Mouse (Mus musculus) liver, adult 2 months (tissue): ENCODE measurements around the gene Sumf1. TPM values are rescaled to one million over a fixed set of nuclear protein-coding genes. Genes with fewer than 3 reads are reported as not detected.

Experiments
- DNase-seq: peaks from one replicate; pipeline ENCODE4 v3.0.0-alpha.2; 2011; ENCODE audit warnings: low read depth, low spot score; ENCODE audit errors: extremely low read depth
- H3K27ac ChIP-seq: fragments of 200-500 bp; replicated peaks from 2 replicates; pipeline ENCODE4 v1.5.1; 2012; ENCODE audit warnings: low read depth, mild to moderate bottlenecking, control low read depth, inconsistent platforms, low read length; ENCODE audit not compliant: insufficient read depth
- H3K27me3 ChIP-seq: fragments of 200-500 bp; 2 replicates; pipeline ENCODE4 v1.6.1; 2012; ENCODE audit warnings: mild to moderate bottlenecking, moderate library complexity, low read length, inconsistent platforms; ENCODE audit not compliant: control insufficient read depth, insufficient read depth
- H3K36me3 ChIP-seq: fragments of 200-500 bp; 2 replicates; pipeline ENCODE4 v1.6.1; 2012; ENCODE audit warnings: low read length, inconsistent platforms; ENCODE audit not compliant: control insufficient read depth, insufficient read depth
- H3K4me1 ChIP-seq: fragments of 200-500 bp; 2 replicates; pipeline ENCODE4 v1.6.1; 2011; ENCODE audit warnings: low read length; ENCODE audit not compliant: control insufficient read depth, insufficient read depth
- H3K4me3 ChIP-seq: fragments of 200-500 bp; 2 replicates; pipeline ENCODE4 v1.5.1; 2011; ENCODE audit warnings: low read depth, mild to moderate bottlenecking, control low read depth, low read length, moderate library complexity; ENCODE audit not compliant: insufficient read depth
- H3K79me2 ChIP-seq: fragments of 200-500 bp; 2 replicates; pipeline ENCODE4 v1.6.1; 2012; ENCODE audit warnings: inconsistent platforms, mild to moderate bottlenecking, low read length, moderate library complexity; ENCODE audit not compliant: control insufficient read depth, insufficient read depth
- H3K9ac ChIP-seq: fragments of 200-500 bp; 2 replicates; pipeline ENCODE4 v1.6.1; 2012; ENCODE audit warnings: low read depth, mild to moderate bottlenecking, control low read depth, inconsistent platforms, low read length
- CTCF ChIP-seq: fragments of 200-500 bp; IDR thresholded peaks from 2 replicates; pipeline ENCODE4 v1.5.1; 2011; ENCODE audit warnings: low read depth, low read length, control low read depth
- POLR2A ChIP-seq: fragments of 200-500 bp; IDR thresholded peaks from 2 replicates; pipeline ENCODE4 v1.6.1; 2011; ENCODE audit warnings: low read length, control low read depth; ENCODE audit not compliant: insufficient read depth; ENCODE audit errors: extremely low read depth
- WGBS: fragments of 180-500 bp; shearing (Covaris S2); methylation state at CpG from one replicate; pipeline ENCODE4 v1.1.7; 2018; 5-methylcytosine and 5-hydroxymethylcytosine counted together
- polyA plus RNA-seq: library from polyadenylated mRNA; depleted of rRNA; stranded (reverse); fragments of >200 nt; gene quantifications from 2 replicates; pipeline ENCODE4 v1.2.3, GENCODE M21; 2012
- total RNA-seq: library from RNA; depleted of rRNA; stranded (reverse); fragments of >200 nt; gene quantifications from 2 replicates; pipeline ENCODE4 v1.2.3, GENCODE M21; 2014

Gene Sumf1
- total and polyA plus RNA-seq, 2 experiments = 20.5 to 23.3 TPM

GRCm38 (mm10) chr6:108074624-108075023, 110.8 kb downstream of the Sumf1 start:
- 95% methylated on average over 10 of the region's 10 CpGs for WGBS
- H3K79me2 ChIP-seq = no peaks in the 10 kb centered on the region
- H3K27ac ChIP-seq = no peak overlapping the region
- H3K4me3 ChIP-seq = no peak overlapping the region
- H3K36me3 ChIP-seq = peaks cover 11% of the 10 kb centered on the region
- no peak for TF ChIP-seq POLR2A
- TF ChIP-seq CTCF = no peak
- H3K27me3 ChIP-seq = no peaks in the 10 kb centered on the region
- no peaks in the 10 kb centered on the region for H3K4me1 ChIP-seq
- no peak for DNase-seq
- no peak overlapping the region for H3K9ac ChIP-seq

- Histone ChIP-seq H3K36me3 (peaks cover 11% of the 10 kb centered on the region), H3K27ac (no peak overlapping the region), H3K9ac (no peak overlapping the region), H3K79me2 (no peaks in the 10 kb centered on the region), H3K4me1 (no peaks in the 10 kb centered on the region), H3K4me3 (no peak overlapping the region), H3K27me3 (no peaks in the 10 kb centered on the region)
- no peak for DNase-seq
- TF ChIP-seq CTCF = no peak
- 97% methylated on average over 2 of the region's 2 CpGs for WGBS
These were observed 111.5 kb downstream of the Sumf1 start for GRCm38 (mm10) chr6:108073931-108074330.

- Histone ChIP-seq H3K4me3 (no peak overlapping the region), H3K36me3 (peaks cover 11% of the 10 kb centered on the region), H3K79me2 (no peaks in the 10 kb centered on the region), H3K27ac (no peak overlapping the region), H3K4me1 (no peaks in the 10 kb centered on the region), H3K27me3 (no peaks in the 10 kb centered on the region), H3K9ac (no peak overlapping the region)
- 94% methylated on average over 5 of the region's 5 CpGs for WGBS
- no peak for DNase-seq
- no peak for TF ChIP-seq POLR2A
- TF ChIP-seq CTCF = no peak
These were observed 112.3 kb downstream of the Sumf1 start for GRCm38 (mm10) chr6:108073071-108073470.

- no peaks in the 10 kb centered on the region for H3K4me1 ChIP-seq
- peaks cover 7% of the 10 kb centered on the region for H3K36me3 ChIP-seq
- H3K27ac ChIP-seq = no peak overlapping the region
- H3K27me3 ChIP-seq = no peaks in the 10 kb centered on the region
- no peak for DNase-seq
- H3K9ac ChIP-seq = no peak overlapping the region
- H3K79me2 ChIP-seq = no peaks in the 10 kb centered on the region
- no peak overlapping the region for H3K4me3 ChIP-seq
- 94% methylated on average over 7 of the region's 7 CpGs for WGBS
- TF ChIP-seq POLR2A (no peak), CTCF (no peak)
These were observed 114.4 kb downstream of the Sumf1 start for GRCm38 (mm10) chr6:108070947-108071346.

GRCm38 (mm10) chr6:108065583-108065982, 119.8 kb downstream of the Sumf1 start:
- TF ChIP-seq CTCF (peak; percentile 63), POLR2A (no peak)
- Histone ChIP-seq H3K4me1 (no peaks in the 10 kb centered on the region), H3K9ac (peak overlapping the region; percentile 77), H3K4me3 (peak overlapping the region; percentile 51), H3K27me3 (no peaks in the 10 kb centered on the region), H3K36me3 (no peaks in the 10 kb centered on the region; the same call in 1 of the 2 replicates), H3K79me2 (no peaks in the 10 kb centered on the region), H3K27ac (peak overlapping the region; percentile 80)
- peak; percentile 63 for DNase-seq
- WGBS = 13% methylated on average over 6 of the region's 6 CpGs

- TF ChIP-seq POLR2A (peak; percentile 51), CTCF (no peak)
- Histone ChIP-seq H3K4me3 (peak within 1 kb of the TSS; percentile 81), H3K4me1 (no peaks in the 10 kb centered on the region), H3K27me3 (no peaks in the 10 kb centered on the region), H3K27ac (peak within 1 kb of the TSS; percentile 99), H3K9ac (peak within 1 kb of the TSS; percentile 93), H3K36me3 (no peaks in the 10 kb centered on the region; the same call in 1 of the 2 replicates), H3K79me2 (no peaks in the 10 kb centered on the region)
- DNase-seq = peak; percentile 88
- 0% methylated on average over 24 of the region's 24 CpGs for WGBS
These were observed 120.4 kb downstream of the Sumf1 start, which contains the start of gene Setmar for GRCm38 (mm10) chr6:108064918-108065526. TSS of gene Setmar (plus strand) at chr6:108065045.
